Mouse (Mus musculus) gastrocnemius, postnatal 10 days (tissue): ENCODE measurements around the gene Acad12. TPM values are rescaled to one million over a fixed set of nuclear protein-coding genes. Genes with fewer than 3 reads are reported as not detected.
"Not testable (repeated sequence)": the region's sequence is repeated elsewhere in the genome, so short reads cannot be mapped to it uniquely, and the experiment has no call there.

Experiments used
- DNase-seq: peaks from one replicate; pipeline ENCODE4 v3.0.0; 2021; ENCODE audit warnings: mixed read lengths
- total RNA-seq, 2 experiments: library from RNA; stranded (reverse); gene quantifications; 2 replicates each; pipeline ENCODE4 v1.2.3; 2021

The Acad12 gene
- total RNA-seq, 2 experiments from 2014 or later, result 10.1 to 10.3 TPM

DNA sequence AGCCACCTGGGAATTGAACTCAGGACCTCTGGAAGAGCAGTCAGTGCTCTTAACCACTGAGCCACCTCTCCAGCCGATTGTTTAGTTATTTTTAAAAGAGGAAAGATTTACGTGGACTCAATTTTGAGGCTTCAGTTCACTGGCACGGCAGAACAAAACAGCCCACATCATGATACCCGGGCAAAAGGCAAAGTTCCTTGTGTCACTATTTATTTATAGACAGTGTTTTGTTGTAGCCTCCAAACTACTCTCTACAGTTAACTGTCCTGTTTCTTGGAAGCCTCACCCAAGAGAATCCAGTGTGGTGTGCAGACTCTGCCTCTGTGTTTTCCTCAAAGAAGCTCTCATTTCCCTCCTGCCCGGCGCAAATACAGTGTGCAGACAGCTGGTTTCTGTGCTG lies 6.7 kb downstream of the Acad12 start:
- no peak for DNase-seq

GRCm38 (mm10) chr5:121609556-121610135 lies 9.1 kb downstream of the Acad12 start:
- not testable (repeated sequence) for DNase-seq

- DNase-seq, result peak; percentile 89
These were observed 12.6 kb downstream of the Acad12 start for GRCm38 (mm10) chr5:121606151-121606550.

GRCm38 (mm10) chr5:121603815-121604214 lies 14.9 kb downstream of the Acad12 start:
- not testable (repeated sequence) for DNase-seq

- DNase-seq, result peak; percentile 93
These were observed 17.0 kb downstream of the Acad12 start for GRCm38 (mm10) chr5:121601547-121602299.

DNA sequence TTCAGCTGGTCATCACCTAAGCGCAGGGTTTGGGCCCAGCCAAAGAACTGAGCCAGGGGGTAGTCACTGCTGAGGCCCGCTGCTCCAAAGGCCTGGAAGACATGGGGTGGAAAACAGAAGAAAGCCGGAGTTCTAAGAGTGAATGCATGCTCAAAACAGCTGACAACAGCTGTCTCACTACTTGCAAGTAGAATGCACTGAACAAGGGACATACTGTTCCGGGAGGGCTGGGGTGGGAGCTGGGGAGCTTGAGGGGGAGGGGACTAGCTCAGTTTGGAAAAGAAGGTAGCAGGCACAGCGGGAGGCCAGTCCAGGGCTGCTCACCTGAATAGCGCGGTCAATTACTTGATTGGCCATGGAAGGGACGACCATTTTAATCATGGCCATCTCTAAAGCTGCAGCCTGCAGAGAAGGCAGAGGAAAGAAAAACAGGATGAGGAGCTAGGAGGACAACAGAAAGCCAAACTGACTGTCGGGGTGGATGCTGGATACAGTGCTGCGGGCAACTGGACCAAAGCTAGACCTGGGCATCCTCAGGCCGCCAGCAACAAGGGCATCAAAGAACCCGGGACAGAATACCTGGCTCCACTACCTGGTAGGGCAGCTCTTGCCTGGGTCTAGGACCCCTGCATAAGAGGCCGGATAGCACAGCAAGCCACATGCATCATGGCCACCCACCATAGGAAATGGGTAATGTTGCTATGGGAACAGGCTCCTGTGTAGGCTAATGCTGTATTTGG lies 19.7 kb downstream of the Acad12 start:
- no peak for DNase-seq

DNA sequence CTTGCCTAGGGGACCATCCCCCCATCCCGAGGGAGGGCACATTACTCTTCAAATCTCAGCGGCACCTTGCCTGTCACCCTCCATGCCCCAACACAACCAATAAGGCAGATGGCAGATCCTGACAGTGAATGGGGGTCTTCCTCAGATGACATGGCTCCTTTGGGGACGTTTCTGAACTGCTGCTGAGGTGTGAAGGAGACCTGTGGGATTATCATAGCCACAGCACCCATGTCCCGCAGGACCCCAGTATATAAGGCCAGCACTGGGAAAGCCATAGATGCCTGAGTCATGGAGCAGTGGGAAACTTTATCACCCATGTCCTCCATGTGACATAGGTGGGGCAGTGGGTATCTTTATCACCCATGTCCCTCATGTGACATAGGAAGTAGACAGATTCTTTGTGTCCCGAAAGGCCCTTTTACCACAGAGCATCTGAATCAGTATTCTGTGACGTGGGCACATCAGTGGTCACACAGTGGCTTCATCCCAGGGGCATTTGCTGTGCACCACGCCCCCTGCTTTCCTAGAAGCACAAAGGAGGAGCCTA lies 20.7 kb downstream of the Acad12 start:
- DNase-seq, result no peak

GRCm38 (mm10) chr5:121597332-121597731 lies 21.4 kb downstream of the Acad12 start:
- DNase-seq, result no peak

DNA sequence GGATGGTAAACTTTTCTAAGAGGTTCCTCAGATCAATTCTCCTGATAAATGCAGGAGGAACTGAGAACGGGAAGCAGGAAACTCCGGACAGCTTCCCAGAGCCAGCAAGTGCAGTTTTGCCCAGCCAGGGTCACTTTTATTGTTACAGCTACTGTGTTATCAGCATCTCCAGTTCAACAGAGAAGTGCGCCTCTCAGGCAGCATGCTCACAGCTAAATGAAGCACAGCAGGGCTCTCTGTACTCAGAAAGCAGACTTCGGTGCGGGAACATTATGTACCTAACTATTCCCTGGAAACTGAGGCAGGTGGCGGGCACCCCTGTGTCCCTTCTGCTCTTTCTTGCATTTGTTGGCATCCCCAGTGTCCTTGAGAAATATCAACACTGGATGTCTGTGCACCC lies 22.5 kb downstream of the Acad12 start:
- DNase-seq, result no peak

- no peak for DNase-seq
These were observed 23.0 kb downstream of the Acad12 start for GRCm38 (mm10) chr5:121595758-121596157.

DNA sequence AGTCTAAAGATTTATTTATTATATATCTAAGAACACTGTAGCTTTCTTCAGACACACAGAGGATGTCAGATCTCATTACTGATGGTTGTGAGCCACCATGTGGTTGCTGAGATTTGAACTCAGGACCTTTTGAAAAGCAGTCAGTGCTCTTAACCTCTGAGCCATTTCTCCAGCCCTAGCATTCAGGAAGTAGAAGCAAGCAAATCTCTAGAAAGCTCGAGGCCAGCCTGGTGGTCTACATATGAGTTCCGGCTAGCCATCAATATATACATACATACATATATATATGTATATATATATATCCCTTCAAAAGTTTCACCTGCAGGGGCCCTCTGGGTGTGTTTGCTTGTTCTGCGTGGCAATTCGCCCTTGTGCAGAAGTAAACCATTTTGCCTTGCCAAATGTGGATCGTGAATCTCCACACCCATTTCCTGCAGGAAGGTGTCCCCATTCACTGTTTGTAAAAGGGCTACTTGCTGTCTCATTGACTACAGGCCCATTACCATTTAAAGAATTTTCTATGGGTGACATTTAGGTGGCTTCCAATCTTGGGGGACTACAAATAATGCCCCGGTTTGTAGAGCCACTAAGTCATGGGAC lies 23.9 kb downstream of the Acad12 start:
- no peak for DNase-seq

DNA sequence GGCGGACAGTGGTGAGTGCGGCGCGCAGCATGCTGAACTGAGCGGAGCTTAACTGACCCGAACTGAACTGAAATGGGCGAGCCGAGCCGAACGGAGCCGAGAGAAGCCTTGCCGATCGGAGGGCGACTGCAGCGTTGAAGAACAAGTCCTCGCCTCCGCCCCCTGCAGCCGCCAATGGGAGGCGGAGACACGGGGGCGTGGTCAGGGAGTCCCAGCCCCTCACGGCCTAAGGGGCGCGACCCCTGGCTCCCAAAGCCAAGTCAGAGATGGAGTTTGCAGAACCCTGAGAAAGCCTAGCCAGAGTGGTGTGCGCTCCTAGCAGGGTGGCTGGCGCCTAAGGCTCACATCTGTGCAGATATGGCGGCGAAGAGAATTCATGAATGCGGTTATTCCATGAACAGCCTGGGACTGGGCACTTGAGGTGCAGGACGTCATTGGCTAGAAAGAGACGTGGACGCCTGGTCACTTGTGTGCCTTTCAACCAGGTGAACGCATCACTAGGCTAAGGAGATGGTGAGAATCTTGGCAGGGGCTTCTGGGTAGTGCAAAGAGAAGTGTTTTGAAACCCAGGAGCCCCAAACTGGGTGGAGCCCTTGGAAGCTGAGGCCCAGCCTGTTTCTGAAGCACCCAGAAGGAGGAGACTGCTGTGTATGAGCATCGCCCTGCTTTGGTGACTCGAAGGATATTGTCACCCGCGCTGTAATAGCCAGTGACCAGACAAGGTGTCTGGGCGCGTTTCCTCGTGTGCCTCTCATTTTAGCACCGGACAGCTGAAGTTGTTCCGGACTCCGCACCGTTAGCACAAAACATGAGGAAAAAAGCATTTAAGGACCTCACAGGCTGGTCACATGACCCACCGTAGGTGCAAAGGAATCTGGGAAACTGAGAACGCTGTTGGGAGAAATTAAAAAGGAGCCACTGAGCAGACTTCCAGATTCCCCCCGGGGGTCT lies 25.0 kb downstream of the Acad12 start, which contains the start of gene Aldh2:
Gene Aldh2, minus strand, starts transcription at position 374 of the 951 bp plus-strand sequence.
- peak; percentile 85 for DNase-seq

DNA sequence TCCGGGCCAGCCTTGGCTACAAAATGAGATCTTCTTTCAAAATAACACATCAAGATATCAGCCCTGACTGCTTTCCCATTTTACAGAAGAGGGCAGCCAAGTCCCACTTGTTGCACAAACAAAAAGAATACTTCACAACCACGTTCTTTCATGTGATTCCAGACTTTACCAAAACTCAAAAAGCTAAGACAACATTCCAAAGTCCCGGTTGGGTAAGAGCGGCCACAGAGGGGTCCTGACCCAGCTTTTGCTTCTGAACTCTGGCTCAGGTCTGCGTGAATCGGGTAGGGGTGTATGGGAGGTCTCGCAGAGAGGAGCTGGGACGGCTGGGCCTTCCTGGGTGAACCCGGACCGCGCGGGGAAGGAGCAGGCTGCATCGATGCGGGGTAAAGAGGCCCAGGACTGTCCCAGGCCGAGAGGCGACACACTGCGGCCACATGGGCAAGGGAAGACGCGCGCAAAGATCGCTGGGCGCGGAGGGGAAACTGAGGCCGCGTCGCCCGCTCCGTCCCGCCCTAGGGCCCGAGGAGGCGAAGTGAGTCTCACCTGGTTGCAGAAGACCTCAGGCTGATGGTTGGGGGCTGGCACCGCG lies 25.8 kb downstream of the Acad12 start:
- DNase-seq, result no peak

GRCm38 (mm10) chr5:121592064-121592815 lies 26.5 kb downstream of the Acad12 start:
- DNase-seq, result no peak

- no peak for DNase-seq
These were observed 27.2 kb downstream of the Acad12 start for GRCm38 (mm10) chr5:121591417-121592063.

DNA sequence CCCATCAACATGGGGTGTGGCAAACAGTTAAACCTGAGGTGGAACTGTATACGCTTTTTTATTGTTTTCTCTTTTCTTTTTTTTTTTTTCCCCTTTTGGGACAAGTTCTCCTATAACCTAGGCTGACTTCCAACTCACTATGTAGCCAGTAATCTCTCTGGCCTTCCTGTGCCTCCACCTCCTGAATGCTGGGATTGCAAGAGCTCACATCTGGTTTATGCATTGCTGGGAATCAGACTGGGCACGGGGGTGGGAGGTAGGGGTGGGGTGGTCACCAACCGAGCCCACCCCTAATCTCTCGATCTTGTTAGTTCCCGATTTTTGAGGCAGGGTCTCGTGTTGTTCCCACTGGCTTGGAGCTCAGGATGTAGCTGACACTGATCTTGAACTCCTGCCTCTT lies 28.8 kb downstream of the Acad12 start:
- DNase-seq, result no peak

DNA sequence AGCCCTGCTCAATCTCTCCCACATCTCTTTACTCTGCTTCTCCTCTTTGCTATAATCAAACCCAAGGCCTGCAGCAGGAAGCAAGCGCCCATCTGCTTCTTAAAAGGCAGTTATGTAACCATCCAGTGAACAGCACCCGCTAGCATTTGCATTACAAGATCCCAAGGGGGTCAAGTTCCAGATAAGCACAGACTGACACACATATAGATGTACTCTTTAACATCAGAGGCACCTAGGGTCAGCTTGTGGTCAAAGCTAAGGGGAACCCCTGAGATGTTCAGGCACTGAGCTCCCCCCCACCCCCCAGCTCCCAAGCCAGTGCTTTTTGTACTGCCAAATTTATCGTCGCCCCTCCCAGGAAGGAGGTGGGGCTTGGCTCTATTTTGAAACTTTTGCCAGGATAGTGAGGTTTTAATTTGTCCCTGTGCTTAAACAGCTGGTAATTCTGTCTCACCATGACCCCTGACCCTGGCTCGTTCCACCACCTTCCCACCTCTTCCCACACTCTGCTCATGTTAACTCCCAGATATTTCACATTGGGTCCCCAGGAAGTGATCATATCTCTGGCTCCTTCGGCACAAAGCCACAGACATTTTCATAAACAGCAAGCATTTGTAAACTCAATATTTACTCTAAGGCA lies 32.2 kb downstream of the Acad12 start:
- no peak for DNase-seq

- no peak for DNase-seq
These were observed 33.0 kb downstream of the Acad12 start for GRCm38 (mm10) chr5:121585699-121586098.

DNA sequence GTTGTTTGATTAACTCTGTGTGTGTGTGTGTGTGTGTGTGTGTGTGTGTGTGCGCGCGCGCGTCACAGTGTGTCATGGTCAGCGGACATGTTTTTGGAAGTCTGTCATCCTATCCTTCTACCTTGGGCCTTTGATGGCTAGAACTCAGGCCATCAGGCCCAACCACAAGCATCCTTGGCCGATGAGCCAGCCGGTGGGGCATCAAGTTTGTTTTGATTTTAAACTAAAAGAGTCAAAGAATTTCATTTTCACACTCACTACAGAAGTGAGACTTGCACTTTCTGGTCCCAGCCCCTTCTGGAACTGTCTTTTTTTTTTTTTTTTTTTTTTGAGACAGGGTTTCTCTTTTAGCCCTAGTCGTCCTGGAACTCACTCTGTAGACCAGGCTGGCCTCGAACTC lies 33.7 kb downstream of the Acad12 start:
- no peak for DNase-seq
